Mouse (Mus musculus): ENCODE measurements around the gene Pth1r. TPM values are rescaled to one million over a fixed set of nuclear protein-coding genes. Genes with fewer than 3 reads are reported as not detected.
A peak's percentile ranks its signal among the peaks of the same experiment; 100 is the strongest.

Pth1r gene
- polyA plus RNA-seq (2015; fragmentation: Nextera tagmentation; extraction: Ambion mirVana) = 78.8 and 79.7 TPM in 2 replicates

GRCm38 (mm10) chr9:110746961-110747360 is at the start of gene Pth1r:
Gene Pth1r (minus strand): TSS chr9:110747145.
- Histone ChIP-seq H3K4me3 (no peak within 1 kb of the TSS), H3K9ac (no peak within 1 kb of the TSS), H3K36me3 (no peaks in the 10 kb centered on the region), H3K4me1 (peaks cover 39% of the 10 kb centered on the region), H3K9me3 (no peaks in the 10 kb centered on the region), H3K4me2 (no peak within 1 kb of the TSS), H3K27me3 (peaks cover 34% of the 10 kb centered on the region), H3K27ac (no peak within 1 kb of the TSS)
- 38% methylated on average over 7 of the region's 7 CpGs for WGBS
- no peak for ATAC-seq (ENCODE audit: borderline replicate concordance, extremely low read depth, low FRiP score, low TSS enrichment)

- no peaks in the 10 kb centered on the region for H3K9me3 ChIP-seq
- H3K4me3 ChIP-seq = no peak overlapping the region
- no peak overlapping the region for H3K4me2 ChIP-seq
- H3K4me1 ChIP-seq = no peaks in the 10 kb centered on the region
- no peaks in the 10 kb centered on the region for H3K27me3 ChIP-seq
- H3K9ac ChIP-seq = no peak overlapping the region
- no peaks in the 10 kb centered on the region for H3K36me3 ChIP-seq
- WGBS = 49% methylated on average over 4 of the region's 4 CpGs
- no peak for ATAC-seq (ENCODE audit: borderline replicate concordance, extremely low read depth, low FRiP score, low TSS enrichment)
- H3K27ac ChIP-seq = no peak overlapping the region
Observed at GRCm38 (mm10) chr9:110790462-110790861, 43.5 kb upstream of the Pth1r start.

- Histone ChIP-seq H3K27ac (no peak overlapping the region), H3K36me3 (no peaks in the 10 kb centered on the region), H3K4me2 (no peak overlapping the region), H3K9ac (no peak overlapping the region), H3K27me3 (no peaks in the 10 kb centered on the region), H3K4me3 (no peak overlapping the region), H3K4me1 (0 out of 2 replicates have a peak, but pooled peaks cover 2% of the 10 kb centered on the region), H3K9me3 (no peaks in the 10 kb centered on the region)
- no peak for ATAC-seq (ENCODE audit: borderline replicate concordance, extremely low read depth, low FRiP score, low TSS enrichment)
- WGBS = 86% methylated on average over 3 of the region's 3 CpGs
Observed at GRCm38 (mm10) chr9:110788169-110788568, 41.2 kb upstream of the Pth1r start.

- H3K27ac ChIP-seq = no peak overlapping the region
- no peak overlapping the region for H3K9ac ChIP-seq
- no peaks in the 10 kb centered on the region for H3K9me3 ChIP-seq
- H3K4me1 ChIP-seq = peaks cover 29% of the 10 kb centered on the region
- H3K36me3 ChIP-seq = no peaks in the 10 kb centered on the region
- no peak overlapping the region for H3K4me2 ChIP-seq
- H3K4me3 ChIP-seq = no peak overlapping the region
- H3K27me3 ChIP-seq = 0 out of 2 replicates have a peak, but pooled peaks cover 4% of the 10 kb centered on the region
- WGBS = 4% methylated on average over 1 of the region's 1 CpGs
- no peak for ATAC-seq (ENCODE audit: borderline replicate concordance, extremely low read depth, low FRiP score, low TSS enrichment)
Observed at GRCm38 (mm10) chr9:110783611-110784010, 36.7 kb upstream of the Pth1r start.

- peak overlapping the region; percentile 47 for H3K4me3 ChIP-seq
- peak overlapping the region; percentile 67 for H3K27ac ChIP-seq
Observed at GRCm38 (mm10) chr9:110781731-110782130, 34.8 kb upstream of the Pth1r start.

GRCm38 (mm10) chr9:110781256-110781721 is 34.3 kb upstream of the Pth1r start:
- Histone ChIP-seq H3K27ac (peak overlapping the region; percentile 67), H3K4me2 (peak overlapping the region; percentile 88), H3K9me3 (no peaks in the 10 kb centered on the region), H3K4me1 (peaks cover 47% of the 10 kb centered on the region), H3K36me3 (no peaks in the 10 kb centered on the region), H3K9ac (peak overlapping the region; percentile 53), H3K4me3 (peak overlapping the region; percentile 47), H3K27me3 (0 out of 2 replicates have a peak, but pooled peaks cover 4% of the 10 kb centered on the region)
- WGBS = under 1% methylated on average over 43 of the region's 43 CpGs
- ATAC-seq (ENCODE audit: borderline replicate concordance, extremely low read depth, low FRiP score, low TSS enrichment) = peak; percentile 92

More at GRCm38 (mm10) chr9:110781731-110782130, 34.8 kb upstream of the Pth1r start:
- Histone ChIP-seq H3K9me3 (no peaks in the 10 kb centered on the region), H3K4me1 (peaks cover 47% of the 10 kb centered on the region), H3K9ac (peak overlapping the region; percentile 53), H3K36me3 (no peaks in the 10 kb centered on the region), H3K27me3 (0 out of 2 replicates have a peak, but pooled peaks cover 4% of the 10 kb centered on the region), H3K4me2 (peak overlapping the region; percentile 88)
- ATAC-seq (ENCODE audit: borderline replicate concordance, extremely low read depth, low FRiP score, low TSS enrichment) = peak; percentile 77
- WGBS = under 1% methylated on average over 23 of the region's 23 CpGs

GRCm38 (mm10) chr9:110779242-110779913 is 32.4 kb upstream of the Pth1r start:
- peaks cover 57% of the 10 kb centered on the region for H3K4me1 ChIP-seq
- H3K9me3 ChIP-seq = no peaks in the 10 kb centered on the region
- peak overlapping the region; percentile 33; the same call in 1 of the 2 replicates for H3K27ac ChIP-seq
- 53% methylated on average over 5 of the region's 5 CpGs for WGBS
- H3K27me3 ChIP-seq = 0 out of 2 replicates have a peak, but pooled peaks cover 4% of the 10 kb centered on the region
- H3K9ac ChIP-seq = no peak overlapping the region
- no peak overlapping the region for H3K4me2 ChIP-seq
- H3K36me3 ChIP-seq = no peaks in the 10 kb centered on the region
- no peak for ATAC-seq (ENCODE audit: borderline replicate concordance, extremely low read depth, low FRiP score, low TSS enrichment)
- no peak overlapping the region for H3K4me3 ChIP-seq

- ATAC-seq (ENCODE audit: borderline replicate concordance, extremely low read depth, low FRiP score, low TSS enrichment) = no peak
- H3K27ac ChIP-seq = peak overlapping the region; percentile 33; the same call in 1 of the 2 replicates
- no peak overlapping the region for H3K4me2 ChIP-seq
- WGBS = 73% methylated on average over 7 of the region's 7 CpGs
- peaks cover 59% of the 10 kb centered on the region for H3K4me1 ChIP-seq
- no peaks in the 10 kb centered on the region for H3K36me3 ChIP-seq
- H3K9ac ChIP-seq = no peak overlapping the region
- no peak overlapping the region for H3K4me3 ChIP-seq
- H3K27me3 ChIP-seq = 0 out of 2 replicates have a peak, but pooled peaks cover 4% of the 10 kb centered on the region
- no peaks in the 10 kb centered on the region for H3K9me3 ChIP-seq
Observed at GRCm38 (mm10) chr9:110778559-110778958, 31.6 kb upstream of the Pth1r start.

GRCm38 (mm10) chr9:110778100-110778499 is 31.2 kb upstream of the Pth1r start:
- 48% methylated on average over 1 of the region's 1 CpGs for WGBS
- Histone ChIP-seq H3K9me3 (no peaks in the 10 kb centered on the region), H3K4me2 (no peak overlapping the region), H3K4me3 (no peak overlapping the region), H3K4me1 (peaks cover 59% of the 10 kb centered on the region), H3K36me3 (no peaks in the 10 kb centered on the region), H3K27me3 (0 out of 2 replicates have a peak, but pooled peaks cover 4% of the 10 kb centered on the region), H3K9ac (no peak overlapping the region), H3K27ac (no peak overlapping the region; the same call in 1 of the 2 replicates)
- no peak for ATAC-seq (ENCODE audit: borderline replicate concordance, extremely low read depth, low FRiP score, low TSS enrichment)

GRCm38 (mm10) chr9:110775269-110776022 is 28.5 kb upstream of the Pth1r start:
- peak; percentile 82 for ATAC-seq (ENCODE audit: borderline replicate concordance, extremely low read depth, low FRiP score, low TSS enrichment)
- Histone ChIP-seq H3K9ac (peak overlapping the region; percentile 0; the same call in 1 of the 2 replicates), H3K4me1 (peaks cover 40% of the 10 kb centered on the region), H3K27me3 (0 out of 2 replicates have a peak, but pooled peaks cover 2% of the 10 kb centered on the region), H3K4me2 (peak overlapping the region; percentile 41), H3K36me3 (no peaks in the 10 kb centered on the region), H3K4me3 (no peak overlapping the region), H3K9me3 (no peaks in the 10 kb centered on the region), H3K27ac (peak overlapping the region; percentile 89)
- WGBS = 47% methylated on average over 10 of the region's 10 CpGs

- no peaks in the 10 kb centered on the region for H3K9me3 ChIP-seq
- H3K27me3 ChIP-seq = no peaks in the 10 kb centered on the region
- peaks cover 40% of the 10 kb centered on the region for H3K4me1 ChIP-seq
- WGBS = 44% methylated on average over 15 of the region's 15 CpGs
- peak; percentile 82 for ATAC-seq (ENCODE audit: borderline replicate concordance, extremely low read depth, low FRiP score, low TSS enrichment)
- H3K4me2 ChIP-seq = peak overlapping the region; percentile 41
- H3K36me3 ChIP-seq = no peaks in the 10 kb centered on the region
- no peak overlapping the region for H3K9ac ChIP-seq
- H3K27ac ChIP-seq = peak overlapping the region; percentile 89
- no peak overlapping the region for H3K4me3 ChIP-seq
Observed at GRCm38 (mm10) chr9:110774403-110775268, 27.7 kb upstream of the Pth1r start.

All from lung, embryonic 15.5 days (tissue).